Mouse (Mus musculus) cortical plate, adult 2 months (tissue): Measurements from ENCODE around the gene Gmcl1.

ENCODE experiments used
- CTCF ChIP-seq: fragments of 200-500 bp; IDR thresholded peaks from 2 replicates; pipeline ENCODE4 v1.5.1; 2011; ENCODE audit warnings: mild to moderate bottlenecking, control low read depth, low read length; ENCODE audit not compliant: insufficient read depth; ENCODE audit errors: extremely low read depth
- POLR2A ChIP-seq: fragments of 200-500 bp; IDR thresholded peaks from 2 replicates; pipeline ENCODE4 v1.6.1; 2011; ENCODE audit warnings: mild to moderate bottlenecking, low read length, control low read depth; ENCODE audit not compliant: insufficient read depth; ENCODE audit errors: extremely low read depth

DNA sequence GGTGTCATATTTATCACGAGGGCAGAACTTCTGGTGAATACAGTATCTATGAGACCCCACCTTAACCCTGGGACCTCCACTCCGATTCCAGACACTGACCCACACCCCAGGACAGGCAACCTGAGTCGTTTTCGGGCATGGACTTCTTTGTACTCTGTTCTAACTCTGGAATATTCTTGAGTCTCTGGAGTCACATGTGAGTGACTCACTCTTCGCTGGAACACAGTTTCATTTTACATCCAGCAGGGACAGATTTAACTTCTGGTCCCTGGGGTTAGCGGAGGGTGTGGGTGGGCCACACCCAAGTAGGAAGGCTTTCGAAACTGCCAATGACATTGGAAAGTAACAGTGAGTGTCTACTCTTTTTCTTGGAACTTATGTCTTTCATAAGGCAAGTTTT lies 39.4 kb upstream of the Gmcl1 start:
- TF ChIP-seq CTCF (no peak), POLR2A (no peak)
